Mouse (Mus musculus) cerebellum, postnatal 14 days (tissue): ENCODE measurements around the gene Jph3.
A peak's percentile ranks its signal among the peaks of the same experiment; 100 is the strongest.

ENCODE experiments used
- DNase-seq, 2 experiments: peaks; one replicate each; pipeline ENCODE4 v3.0.0; 2021; ENCODE audit warnings: mixed read lengths in 2 of 2

Gene Jph3

GRCm38 (mm10) chr8:121729323-121729722 is at the start of gene Jph3:
TSS of gene Jph3 (plus strand) at chr8:121729623.
- DNase-seq, result no peak

DNA sequence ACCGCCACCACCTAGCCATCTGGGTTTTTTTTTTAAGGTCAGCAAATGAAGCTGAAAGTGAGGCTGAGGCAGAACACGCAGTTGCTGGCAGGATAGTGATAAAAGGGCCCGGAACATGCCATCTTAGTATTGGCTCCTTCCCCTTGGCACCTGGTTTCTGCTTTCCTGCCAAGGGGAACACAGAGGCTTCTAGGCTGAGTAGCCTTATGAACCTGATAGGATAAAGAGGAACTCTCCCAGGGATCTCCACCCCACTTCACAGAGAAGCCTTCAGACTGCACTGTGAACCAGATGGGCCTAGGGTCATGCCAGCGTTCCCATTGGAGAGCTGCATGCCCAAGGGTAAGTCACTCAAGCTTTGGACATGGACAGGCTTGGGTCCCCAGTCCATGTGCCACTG is 48.5 kb upstream of the Jph3 start:
- peak; percentile 68 to 82 for DNase-seq

DNA sequence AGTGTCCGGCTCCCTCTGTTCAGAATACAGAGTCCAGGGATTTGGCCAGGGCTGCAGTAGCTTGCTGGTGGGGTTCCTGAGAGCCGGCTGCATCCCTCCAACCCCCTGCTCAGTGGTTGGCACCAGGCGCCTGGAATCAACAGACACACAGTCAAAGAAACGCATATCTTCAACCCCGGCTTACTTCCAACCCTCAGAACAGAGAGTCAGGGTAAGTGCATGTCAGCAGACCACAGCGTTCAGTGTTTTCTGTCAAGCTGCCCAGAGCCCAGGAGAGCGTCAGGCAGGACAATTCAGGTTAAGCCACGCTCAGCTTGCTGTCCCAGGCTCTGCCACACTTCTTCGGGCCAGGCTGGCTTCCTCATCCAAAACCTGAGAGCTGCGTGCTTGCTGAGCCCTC is 48.0 kb upstream of the Jph3 start:
- DNase-seq, result peak; percentile 83 to 86

GRCm38 (mm10) chr8:121683083-121683832 is 46.2 kb upstream of the Jph3 start:
- peak in 1 of 2 experiments; percentile 52 for DNase-seq

DNA sequence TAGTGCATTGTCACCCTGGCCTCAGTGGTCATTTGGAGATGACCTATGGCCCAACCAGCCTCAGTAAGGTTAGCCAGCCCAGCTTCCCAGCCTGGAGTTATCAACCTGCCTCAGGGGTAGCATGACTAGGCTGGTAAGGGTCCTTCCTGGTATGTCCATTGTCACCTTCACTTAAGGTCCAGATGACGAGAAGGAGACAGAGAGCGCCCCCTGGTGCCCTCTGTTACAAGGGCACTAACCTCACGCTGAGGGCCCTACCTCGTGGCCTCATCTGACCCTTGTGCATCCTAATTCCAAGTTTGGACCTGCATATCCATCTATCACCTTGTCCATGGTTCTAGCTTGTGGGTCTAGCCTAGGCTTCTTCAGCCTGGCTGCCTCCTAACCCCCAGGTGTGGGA is 44.0 kb upstream of the Jph3 start:
- peak; percentile 75 to 86 for DNase-seq

- DNase-seq, result peak; percentile 79
These were observed 41.8 kb upstream of the Jph3 start for GRCm38 (mm10) chr8:121687455-121688161.

DNA sequence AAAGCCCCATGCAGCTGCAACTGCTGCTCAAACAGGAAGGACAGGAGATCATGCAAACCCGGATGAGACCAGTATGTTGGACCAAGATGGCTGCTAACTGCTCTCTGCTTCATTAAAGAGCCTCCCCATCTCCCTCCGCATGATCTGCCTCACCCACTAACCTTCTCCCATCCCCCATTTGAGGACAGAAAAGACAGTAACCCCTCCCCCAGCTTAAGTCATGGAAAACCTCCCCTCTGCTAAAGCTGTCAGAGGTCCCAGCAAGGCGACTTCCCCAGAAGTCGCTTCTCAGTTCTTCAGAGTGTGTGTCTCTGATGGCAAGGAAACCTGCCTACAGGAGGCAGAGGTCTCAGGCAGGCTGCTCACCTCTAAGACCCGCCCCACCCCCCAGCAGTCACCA is 40.9 kb upstream of the Jph3 start:
- DNase-seq, result no peak

DNA sequence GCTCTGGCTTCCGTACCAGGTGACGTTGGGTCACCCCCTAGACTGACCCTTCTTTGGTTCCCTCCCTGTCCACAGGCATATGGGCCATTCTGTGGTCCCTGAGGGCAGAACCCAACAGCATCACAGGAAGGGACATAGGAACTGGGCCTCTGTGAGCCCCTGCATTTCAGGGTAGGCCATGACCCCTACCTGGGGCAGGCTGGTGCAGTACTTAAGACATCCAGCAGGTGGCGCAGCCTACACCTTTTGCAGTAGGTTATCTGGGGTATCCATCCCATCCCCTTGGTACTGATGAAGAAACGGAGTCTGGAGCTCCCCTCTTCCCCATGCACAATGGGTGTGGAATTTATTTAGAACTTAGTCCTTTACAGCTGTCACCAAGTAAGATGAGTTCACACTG is 35.0 kb upstream of the Jph3 start:
- DNase-seq, result peak; percentile 88 to 91

DNA sequence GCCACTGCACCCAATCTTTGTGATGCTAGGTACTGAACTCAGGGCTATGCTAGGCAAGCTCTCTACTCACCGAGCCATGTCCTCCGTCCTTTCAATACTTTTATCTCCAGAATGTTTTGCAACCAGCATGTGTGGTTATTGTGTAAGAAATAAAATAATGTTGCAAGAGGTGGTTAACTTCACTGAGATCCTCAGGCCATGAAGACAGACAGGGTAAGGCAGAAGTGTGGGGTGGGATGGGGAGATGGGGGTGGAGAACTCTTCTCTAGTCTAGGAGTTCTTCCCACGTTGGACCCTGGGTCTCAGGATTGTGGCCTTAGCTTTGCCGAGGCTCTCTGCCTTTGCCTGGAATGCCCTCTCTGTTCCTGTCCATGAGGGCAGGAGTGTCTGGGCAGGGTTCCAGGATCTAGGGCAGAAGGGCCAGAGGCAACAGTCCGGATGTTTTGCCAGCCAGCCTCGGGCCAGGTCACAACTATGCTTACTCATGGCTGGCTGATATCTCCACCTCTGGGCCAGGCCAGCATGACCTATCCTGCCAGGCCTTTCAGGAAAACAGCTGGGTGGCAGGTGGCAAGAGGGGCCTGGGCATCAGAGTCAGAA is 33.7 kb upstream of the Jph3 start:
- DNase-seq, result peak; percentile 58 to 67

GRCm38 (mm10) chr8:121697735-121698614 is 31.4 kb upstream of the Jph3 start:
- DNase-seq, result peak in 1 of 2 experiments; percentile 77

DNA sequence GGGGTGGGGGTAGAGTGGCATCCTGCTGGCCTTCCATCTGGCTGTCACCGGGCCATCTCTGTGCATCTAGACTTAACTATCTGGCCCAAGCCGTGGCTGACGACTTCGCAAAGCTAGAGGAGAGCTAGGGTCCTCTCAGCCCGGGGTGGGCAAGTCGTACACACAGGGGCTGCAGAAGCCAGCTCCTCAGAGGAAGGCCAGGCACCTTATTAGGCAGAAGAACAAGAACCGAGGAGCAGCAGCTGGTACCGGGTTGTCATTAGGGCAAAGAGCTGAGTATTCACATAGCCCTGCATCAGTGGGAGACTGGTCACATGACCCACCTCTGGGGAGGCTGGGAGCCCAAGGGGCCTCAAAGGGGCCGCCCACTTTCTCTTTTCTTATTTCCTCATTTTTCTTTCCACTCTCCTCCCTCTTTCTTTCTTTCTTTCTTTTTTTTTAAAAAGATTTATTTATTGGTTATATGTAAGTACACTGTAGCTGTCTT is 30.8 kb upstream of the Jph3 start:
- peak in 1 of 2 experiments; percentile 87 for DNase-seq

DNA sequence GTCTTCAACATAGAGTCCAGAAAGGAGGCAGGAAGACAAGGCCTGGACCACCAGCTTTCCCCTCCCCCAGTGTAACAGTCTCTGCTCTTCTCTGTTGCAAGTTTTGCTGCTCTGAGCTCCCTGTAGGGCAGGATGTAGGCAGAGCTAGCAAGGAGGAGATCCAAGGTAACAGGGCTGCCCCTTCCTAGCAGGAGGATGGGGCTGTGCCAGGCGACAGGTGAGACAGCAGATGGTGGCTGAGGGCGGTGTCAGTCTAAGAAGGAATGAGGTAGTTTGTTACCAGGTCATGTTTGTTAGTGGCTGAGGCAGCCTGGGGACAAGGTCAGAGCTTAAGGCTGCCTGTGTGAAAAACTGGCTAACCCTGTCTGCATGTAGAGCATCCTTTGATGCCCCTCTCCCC is 29.5 kb upstream of the Jph3 start:
- peak; percentile 96 to 97 for DNase-seq

DNA sequence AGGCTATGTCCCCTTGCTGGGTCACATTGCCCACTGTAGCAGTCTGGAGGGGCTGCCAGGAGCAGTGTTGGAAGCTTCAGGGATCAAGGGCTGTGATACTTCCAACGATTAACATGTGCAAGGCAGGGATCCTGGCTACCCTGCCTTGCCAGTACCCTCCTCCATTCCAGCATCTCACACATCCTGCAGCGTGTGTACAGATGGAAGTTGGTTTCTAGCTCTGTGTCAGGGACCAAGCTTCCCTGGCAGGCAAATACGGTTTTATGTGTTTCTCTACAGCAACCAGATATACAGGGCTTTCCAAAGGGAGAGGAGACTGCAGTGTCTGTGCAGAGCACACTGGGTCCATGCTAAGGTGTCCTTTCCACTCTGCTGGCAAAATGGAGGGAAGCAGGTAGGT is 24.2 kb upstream of the Jph3 start:
- no peak for DNase-seq

DNA sequence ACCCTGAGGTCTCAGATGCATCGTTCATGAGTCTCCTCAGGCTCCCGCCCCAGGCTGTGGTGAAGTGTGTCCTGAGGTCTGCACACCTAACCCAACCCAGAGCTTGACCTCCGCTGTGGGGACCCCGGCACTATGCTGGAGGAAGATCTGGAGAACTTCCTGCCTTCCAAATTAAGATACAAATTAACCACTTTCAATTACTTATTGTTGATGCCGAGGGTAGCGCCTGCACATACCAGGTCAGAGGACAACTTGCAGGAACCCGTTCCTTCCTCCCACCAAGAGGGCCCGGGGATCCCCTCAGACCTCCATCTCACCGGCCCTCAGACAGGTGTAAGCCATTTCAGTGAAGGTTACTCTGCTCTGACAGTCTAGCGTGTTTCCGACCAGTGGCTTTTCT is 22.5 kb upstream of the Jph3 start:
- no peak for DNase-seq

- DNase-seq, result no peak
These were observed 21.0 kb upstream of the Jph3 start for GRCm38 (mm10) chr8:121708406-121708805.

GRCm38 (mm10) chr8:121717502-121717901 is 11.9 kb upstream of the Jph3 start:
- DNase-seq, result no peak

DNA sequence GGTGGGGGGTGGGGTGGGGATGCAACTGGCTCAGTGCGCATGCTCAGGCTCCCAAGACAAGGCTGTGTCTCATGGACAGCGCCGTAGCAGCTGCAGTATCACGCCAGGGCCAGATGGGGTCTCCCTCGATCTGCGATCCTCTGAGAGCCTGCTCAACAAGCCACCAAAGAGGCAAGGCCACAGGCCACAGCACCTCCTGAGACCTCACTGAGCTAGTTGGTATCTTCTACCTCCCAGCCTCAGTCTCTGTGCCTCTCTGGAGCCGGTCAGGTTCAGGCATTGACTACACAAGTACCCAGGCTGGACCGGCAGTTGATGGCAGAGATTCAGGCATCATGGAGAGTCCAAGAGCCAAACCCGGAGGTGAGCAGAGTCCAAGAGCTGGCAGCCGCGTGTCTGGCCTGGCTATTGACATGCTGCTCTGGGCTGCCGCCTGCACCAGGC is 11.4 kb upstream of the Jph3 start:
- DNase-seq, result peak; percentile 97

- DNase-seq, result no peak
These were observed 10.5 kb upstream of the Jph3 start for GRCm38 (mm10) chr8:121718925-121719324.

- peak; percentile 68 to 71 for DNase-seq
These were observed 8.4 kb upstream of the Jph3 start for GRCm38 (mm10) chr8:121721072-121721471.

- no peak for DNase-seq
These were observed 5.6 kb upstream of the Jph3 start for GRCm38 (mm10) chr8:121723846-121724245.

DNA sequence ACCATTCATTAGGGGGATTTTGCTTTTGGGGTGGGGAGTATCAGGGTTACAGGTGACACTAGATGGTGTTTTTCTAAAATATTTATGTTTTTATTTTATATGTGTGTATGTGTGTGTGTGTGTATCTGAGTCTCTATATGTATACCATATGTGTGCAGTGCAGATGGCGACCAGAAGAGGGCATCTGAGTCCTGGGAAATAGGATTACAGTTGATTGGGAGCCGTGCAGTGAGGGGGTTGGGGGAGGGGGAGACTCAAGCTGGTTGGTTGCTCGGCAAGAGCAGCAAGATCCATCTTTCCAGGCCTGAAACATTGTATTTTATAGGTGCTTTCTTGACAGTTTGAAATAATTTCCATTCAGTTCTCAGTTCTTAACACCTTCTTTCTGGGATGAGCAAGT is 2.3 kb upstream of the Jph3 start:
- peak in 1 of 2 experiments; percentile 74 for DNase-seq

DNA sequence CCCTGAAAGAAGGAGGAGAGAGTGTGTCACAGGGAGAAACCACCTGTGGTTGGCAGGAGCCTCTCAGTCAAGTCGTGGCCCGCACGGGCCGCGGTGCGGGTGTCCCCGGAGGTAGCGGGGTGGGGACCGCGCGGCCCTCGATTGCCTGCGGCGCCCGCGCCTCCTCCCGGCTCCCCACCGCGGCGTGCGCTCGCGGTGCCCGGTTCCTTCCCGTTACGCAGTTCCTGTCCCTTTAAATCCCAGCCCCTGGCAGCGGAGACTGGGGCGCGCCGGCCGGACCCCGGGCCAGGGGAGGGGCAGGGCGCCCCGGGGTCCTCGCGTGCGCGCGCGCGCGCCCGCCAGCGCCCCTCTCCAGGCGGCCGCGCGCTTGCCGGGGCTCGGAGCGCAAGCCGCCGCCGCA is 331 bp downstream of the Jph3 start:
- DNase-seq, result peak; percentile 56 to 66

DNA sequence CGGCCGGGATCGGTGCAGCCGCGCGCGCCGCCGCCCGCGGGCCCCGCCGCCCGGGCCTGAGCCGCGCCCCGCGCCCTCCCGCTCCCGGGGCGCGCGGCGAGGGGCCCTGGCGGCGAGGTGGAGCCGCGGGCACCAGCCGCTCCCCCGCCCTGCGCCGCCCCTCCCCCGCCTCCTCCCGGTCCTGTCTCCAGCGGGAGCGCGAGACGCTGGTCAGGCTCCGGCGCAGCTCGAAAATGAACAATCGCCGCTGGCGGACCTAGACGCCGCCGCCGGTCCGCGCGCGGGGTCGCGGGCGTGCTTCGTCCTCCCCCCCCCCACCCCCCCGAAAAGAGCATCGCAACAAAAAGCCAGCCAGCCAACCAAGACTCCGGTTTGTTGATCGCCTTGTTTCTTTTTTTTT is 747 bp downstream of the Jph3 start:
- peak; percentile 73 to 78 for DNase-seq
